9 mouse cellular contexts compared by ENCODE assay signal in genomic region chr2:125506316-125507054, GRCm38 (mm10). TPM values are rescaled to one million over a fixed set of nuclear protein-coding genes. Genes with fewer than 3 reads are reported as not detected.
DNase-seq lines count a peak whose midpoint lies in the region; ATAC-seq and TF ChIP-seq lines count a peak whose summit lies in the region.
"Had no signal": no experiment of that assay in that cellular context is flagged by ENCODE, and none has a peak within 500 bp of the region (broad histone marks: within the 10 kb centered on the region; RNA-seq: fewer than 3 reads in every experiment).

No protein-coding gene starts in this region.

- no peak overlapping the region for H3K27ac ChIP-seq in kidney, adult 2 months (ENCODE audit: insufficient read depth, low read depth, low read length)
- peak overlapping the region; percentile 93 for H3K27ac ChIP-seq in intestine, embryonic 16.5 days (ENCODE audit: low read length)
- H3K27ac ChIP-seq in lung, embryonic 15.5 days: peak overlapping the region; percentile 89

- DNase-seq in kidney, adult 2 months: peak; percentile 38
- no peak for DNase-seq in kidney, adult 11 months
- DNase-seq in brain, embryonic 18.5 days (ENCODE audit: low read depth, low spot score): peak; percentile 34
- DNase-seq in gastrocnemius, postnatal 10 days: peak; percentile 26
- peak; percentile 9 for DNase-seq in retina, postnatal 7 days (ENCODE audit: low read depth, low spot score)
- DNase-seq in Muller cell, postnatal 12 days (ENCODE audit: inconsistent ontology term): no peak

- H3K4me3 ChIP-seq in kidney, adult 2 months (ENCODE audit: insufficient read depth, low read depth, low read length): peak overlapping the region; percentile 58
- peak overlapping the region; percentile 73 for H3K4me3 ChIP-seq in intestine, embryonic 16.5 days (ENCODE audit: low read length)
- peak overlapping the region; percentile 57 for H3K4me3 ChIP-seq in lung, embryonic 15.5 days

- H3K9me3 ChIP-seq in intestine, embryonic 16.5 days (ENCODE audit: control insufficient read depth, low read length): no peaks in the 10 kb centered on the region
- no peaks in the 10 kb centered on the region for H3K9me3 ChIP-seq in lung, embryonic 15.5 days

- no peaks in the 10 kb centered on the region for H3K27me3 ChIP-seq in kidney, adult 2 months (replicated peaks; ENCODE audit: control insufficient read depth, insufficient read depth, low read length)
- peaks cover 14% of the 10 kb centered on the region for H3K27me3 ChIP-seq in intestine, embryonic 16.5 days (replicated peaks; ENCODE audit: control insufficient read depth, insufficient read depth, low read length)
- H3K27me3 ChIP-seq in lung, embryonic 15.5 days: 0 out of 2 replicates have a peak, but pooled peaks cover 10% of the 10 kb centered on the region

- no peaks in the 10 kb centered on the region for H3K4me1 ChIP-seq in kidney, adult 2 months (ENCODE audit: control insufficient read depth, insufficient read depth, low read length)
- 0 out of 2 replicates have a peak, but pooled peaks cover 2% of the 10 kb centered on the region for H3K4me1 ChIP-seq in intestine, embryonic 16.5 days (ENCODE audit: control insufficient read depth, insufficient read depth, low read length)
- H3K4me1 ChIP-seq in lung, embryonic 15.5 days: peaks cover 12% of the 10 kb centered on the region; the same call in 1 of the 2 replicates

- no peaks in the 10 kb centered on the region for H3K36me3 ChIP-seq in kidney, adult 2 months (ENCODE audit: control insufficient read depth, insufficient read depth, low read length)
- H3K36me3 ChIP-seq in intestine, embryonic 16.5 days (ENCODE audit: control insufficient read depth, insufficient read depth, low read length): no peaks in the 10 kb centered on the region
- H3K36me3 ChIP-seq in lung, embryonic 15.5 days: no peaks in the 10 kb centered on the region
- H3K36me3 ChIP-seq: G1E had no signal

- no peak for TF ChIP-seq POLR2A in kidney, adult 2 months (IDR thresholded peaks at IDR 0.05; ENCODE audit: low read depth, low read length)

- H3K9ac ChIP-seq in intestine, embryonic 16.5 days (ENCODE audit: low read depth, low read length): peak overlapping the region; percentile 82
- peak overlapping the region; percentile 84 for H3K9ac ChIP-seq in lung, embryonic 15.5 days

- ATAC-seq in intestine, embryonic 16.5 days: peak; percentile 83
- peak; percentile 92 for ATAC-seq in lung, embryonic 15.5 days (ENCODE audit: borderline replicate concordance, extremely low read depth, low FRiP score, low TSS enrichment)

- 4% methylated on average over 37 of the region's 37 CpGs for WGBS in kidney, adult 2 months
- WGBS in intestine, embryonic 16.5 days: 2% methylated on average over 37 of the region's 37 CpGs
- WGBS in lung, embryonic 15.5 days: under 1% methylated on average over 37 of the region's 37 CpGs

- peak overlapping the region; percentile 73 for H3K4me2 ChIP-seq in intestine, embryonic 16.5 days (ENCODE audit: low read depth, low read length)
- H3K4me2 ChIP-seq in lung, embryonic 15.5 days: peak overlapping the region; percentile 92

- TF ChIP-seq CTCF in kidney, adult 2 months (conservative IDR thresholded peaks at IDR 0.05; ENCODE audit: insufficient read depth, insufficient read length, low read depth, low read length): no peak

RNA-seq across cellular contexts. Expression of gene Fbn1, which starts 1.3 kb away (rescaled TPM):
- polyA plus RNA-seq in kidney, adult 2 months (2012; rRNA removed): 6.5 and 6.7 TPM in 2 replicates
- 100 to 1,000 TPM; 212 to 274 TPM for total RNA-seq in gastrocnemius, postnatal 10 days (2021)
- 12.6 and 15.6 TPM in 2 replicates for polyA plus RNA-seq in intestine, embryonic 16.5 days (2015; fragmentation: Nextera tagmentation; extraction: Ambion mirVana)
- polyA plus RNA-seq in lung, embryonic 15.5 days (2015; fragmentation: Nextera tagmentation; extraction: Ambion mirVana): 30.4 and 32.5 TPM in 2 replicates
- polyA plus RNA-seq: G1E had no signal

RNA-seq across cellular contexts. Expression of gene Gm9913, which starts 1.6 kb away (rescaled TPM):
- 0.05 and 0.06 TPM in 2 replicates for polyA plus RNA-seq in kidney, adult 2 months (2012; rRNA removed)
- under 1 TPM; 0.23 to 0.38 TPM for total RNA-seq in gastrocnemius, postnatal 10 days (2021)
- 0.16 and 0.51 TPM in 2 replicates for polyA plus RNA-seq in intestine, embryonic 16.5 days (2015; fragmentation: Nextera tagmentation; extraction: Ambion mirVana)
- polyA plus RNA-seq in lung, embryonic 15.5 days (2015; fragmentation: Nextera tagmentation; extraction: Ambion mirVana): 0.44 and 0.50 TPM in 2 replicates
- total RNA-seq: G1E had no signal
- polyA plus RNA-seq: G1E had no signal

Comparison
In these comparisons a context has a peak if more than half of its experiments do, and no peak if none do; other contexts are left out.
1. DNase-seq: peak in kidney, adult 2 months (single experiment), brain, embryonic 18.5 days (single experiment), gastrocnemius, postnatal 10 days (single experiment) and retina, postnatal 7 days (single experiment); none in kidney, adult 11 months (single experiment) and Muller cell, postnatal 12 days (single experiment).
2. Peak in every context shown above with its lines, with median percentiles within 50 percentile points of each other: H3K4me3 ChIP-seq.